Mouse (Mus musculus) T-cell, adult 2 months (primary cell): ENCODE measurements around the gene Saysd1.

Experiments used
- DNase-seq: peaks from one replicate; pipeline ENCODE4 v3.0.0; 2022; ENCODE audit warnings: low spot score

Gene Saysd1

DNA sequence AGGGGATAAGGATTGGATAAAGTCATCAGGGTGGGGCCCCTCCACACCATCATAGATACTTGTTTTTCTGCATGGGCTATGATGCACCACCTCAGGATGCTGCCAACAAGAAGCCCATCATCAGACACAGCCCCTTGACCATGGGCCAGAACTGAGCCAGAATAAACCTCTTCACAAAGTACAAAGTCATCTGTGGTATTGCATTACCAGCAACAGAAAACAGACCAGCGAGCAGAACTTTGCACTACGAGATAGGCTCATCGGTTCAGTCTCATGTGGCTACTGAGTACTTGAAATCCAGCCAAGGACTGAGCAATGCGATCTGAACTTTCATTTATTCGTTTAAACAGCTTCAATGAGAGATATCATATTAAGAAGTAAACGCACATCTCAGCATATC lies 24.4 kb upstream of the Saysd1 start:
- DNase-seq: no peak

DNA sequence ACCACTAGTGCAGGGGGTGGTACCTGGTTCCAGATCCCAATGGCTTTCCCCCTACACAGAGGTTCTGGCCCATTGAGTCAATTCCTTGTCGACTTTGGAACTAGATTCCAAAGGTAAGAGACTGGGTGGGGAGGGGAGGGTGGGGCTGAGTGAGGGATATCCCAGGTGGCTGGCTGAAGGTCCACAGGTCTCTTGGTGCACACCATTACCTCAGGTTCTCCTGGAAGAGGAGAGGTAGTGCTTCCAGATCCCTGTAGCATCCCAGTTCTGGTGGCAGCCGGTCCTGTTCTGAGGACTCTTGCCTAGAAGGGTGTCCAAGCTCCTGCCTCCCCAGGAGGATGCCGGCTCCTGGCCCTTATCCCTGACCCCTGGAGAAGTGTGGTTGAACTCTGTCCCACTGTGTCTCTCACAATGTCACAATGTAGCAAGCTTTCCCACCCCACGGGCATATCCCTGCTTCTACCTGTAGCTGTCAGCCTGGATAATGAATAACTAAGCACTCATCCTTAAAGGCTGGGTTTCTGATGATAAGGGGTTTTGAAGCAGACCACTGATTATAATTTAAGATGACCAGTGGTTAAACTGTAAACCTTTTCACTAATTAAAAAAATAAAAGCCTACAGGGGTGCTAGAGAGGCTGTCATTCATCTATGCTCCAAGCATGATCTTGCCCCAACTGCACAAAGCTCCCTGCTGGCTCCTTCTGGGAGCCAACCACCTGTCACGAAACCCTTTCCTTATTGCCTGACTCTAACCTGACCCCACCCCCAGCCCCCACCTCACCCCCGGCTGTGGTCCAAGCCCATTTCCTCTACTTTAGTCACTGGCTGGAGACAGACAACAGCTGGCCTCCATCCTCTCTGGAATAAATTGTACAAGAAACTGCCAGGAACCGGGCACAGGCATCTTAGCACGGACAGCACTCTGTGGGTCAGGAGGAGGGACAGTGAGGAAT lies 20.7 kb upstream of the Saysd1 start:
- DNase-seq: no peak

DNA sequence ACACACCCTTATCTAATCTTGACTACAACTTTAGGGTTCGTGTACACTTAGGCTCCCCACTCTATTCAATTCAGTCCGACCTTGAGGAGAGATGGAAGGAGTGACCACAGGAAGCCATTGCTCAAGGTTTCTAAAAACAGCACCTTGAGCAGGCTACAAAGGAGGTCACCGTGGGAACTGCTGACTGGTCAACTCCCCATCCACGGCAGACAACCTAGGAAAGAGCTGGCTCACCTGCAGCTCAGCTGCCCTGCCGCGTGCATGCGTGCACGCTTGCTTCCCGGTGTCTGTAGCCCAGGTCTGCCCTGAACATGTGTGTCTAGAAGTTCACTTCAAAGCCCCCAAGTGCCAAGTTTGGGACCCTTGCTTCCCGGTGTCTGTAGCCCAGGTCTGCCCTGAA lies 19.3 kb upstream of the Saysd1 start:
- DNase-seq: no peak

DNA sequence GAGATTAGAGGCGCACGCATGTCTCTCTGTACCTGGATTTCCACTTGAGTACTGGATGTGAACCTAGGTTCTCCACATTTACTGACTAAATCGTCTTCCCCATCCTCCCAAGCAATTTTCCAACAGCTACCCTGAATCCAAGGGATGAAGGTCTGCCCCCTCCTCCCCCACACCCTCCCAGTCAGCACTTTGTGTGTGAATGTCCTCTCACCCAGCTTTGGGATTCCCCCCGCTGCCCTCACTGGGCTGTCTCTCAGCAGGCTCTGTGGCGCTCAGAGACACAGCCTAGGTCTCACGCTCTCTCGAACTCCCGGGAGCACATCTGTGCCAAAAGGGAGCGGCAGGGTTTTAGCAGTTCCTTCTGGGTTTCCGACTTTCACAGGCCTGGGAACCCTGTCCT lies 17.4 kb upstream of the Saysd1 start:
- DNase-seq: no peak

- no peak for DNase-seq
These were observed 16.6 kb upstream of the Saysd1 start for GRCm38 (mm10) chr14:20154937-20155336.

GRCm38 (mm10) chr14:20154245-20154644 lies 15.9 kb upstream of the Saysd1 start:
- no peak for DNase-seq

DNA sequence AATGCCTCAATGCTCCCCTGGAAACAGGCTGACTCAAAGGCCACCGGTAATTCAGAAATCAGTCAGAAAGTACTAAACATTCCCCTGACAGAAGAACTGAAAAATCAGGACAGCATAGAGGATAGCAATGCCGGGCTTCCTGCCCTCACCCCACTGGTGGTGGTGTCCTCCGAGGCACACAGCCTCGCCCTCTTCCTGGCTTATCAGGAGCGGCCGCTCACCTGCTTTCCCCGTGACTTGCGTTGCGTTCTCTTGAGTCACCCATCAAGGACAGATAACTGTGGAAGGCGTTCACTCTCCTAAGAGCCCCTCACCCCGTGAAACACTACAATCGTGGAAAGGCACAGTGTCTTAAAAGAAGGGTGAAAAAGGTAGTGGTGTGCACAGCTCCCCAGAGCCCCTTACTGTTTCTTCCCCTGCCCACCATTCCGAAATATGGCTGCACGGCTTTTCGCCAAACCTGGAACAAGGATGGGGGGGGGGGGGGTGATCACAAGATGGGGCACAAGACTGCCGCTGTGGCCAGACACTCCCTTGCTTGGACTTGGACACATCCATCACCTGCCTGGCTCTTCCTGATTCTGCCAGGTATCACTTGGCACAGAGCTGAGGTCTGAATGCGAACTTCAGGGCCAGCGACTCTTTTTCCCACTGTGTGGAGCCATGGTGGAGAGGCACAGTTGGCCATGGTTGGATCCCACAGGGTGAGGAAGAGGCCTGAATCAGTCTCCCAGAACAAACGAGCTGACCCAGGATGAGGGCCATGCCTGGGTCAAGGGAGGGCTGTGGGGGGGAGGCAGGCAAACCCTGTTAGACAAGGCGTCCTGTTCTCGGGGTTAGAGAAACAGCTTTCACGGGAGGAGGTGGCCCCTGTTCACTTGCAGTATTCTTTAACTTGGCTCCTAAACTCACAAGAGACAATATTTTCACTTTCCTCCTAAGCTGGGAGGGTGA lies 11.1 kb upstream of the Saysd1 start:
- DNase-seq: no peak

GRCm38 (mm10) chr14:20148514-20148913 lies 10.2 kb upstream of the Saysd1 start:
- DNase-seq: no peak

DNA sequence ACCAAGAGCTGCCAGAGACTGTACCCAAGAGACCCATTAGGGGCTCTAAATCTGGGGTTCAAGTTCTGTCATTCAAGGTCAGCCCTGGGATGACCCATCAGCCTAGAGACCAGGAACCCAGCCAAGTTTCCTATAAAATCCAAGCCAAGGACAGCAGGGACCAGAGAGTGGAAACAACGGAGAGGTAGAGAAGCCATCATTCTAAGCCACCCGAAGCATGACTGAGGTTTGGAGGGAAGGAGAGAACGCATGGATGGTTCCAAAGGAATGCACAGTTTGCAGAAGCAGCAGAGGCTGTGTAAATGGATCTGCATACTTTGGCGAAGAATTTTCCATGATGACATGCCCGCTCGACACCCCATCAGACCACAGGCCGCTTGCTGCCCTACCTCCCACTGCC lies 9.5 kb upstream of the Saysd1 start:
- DNase-seq: no peak

DNA sequence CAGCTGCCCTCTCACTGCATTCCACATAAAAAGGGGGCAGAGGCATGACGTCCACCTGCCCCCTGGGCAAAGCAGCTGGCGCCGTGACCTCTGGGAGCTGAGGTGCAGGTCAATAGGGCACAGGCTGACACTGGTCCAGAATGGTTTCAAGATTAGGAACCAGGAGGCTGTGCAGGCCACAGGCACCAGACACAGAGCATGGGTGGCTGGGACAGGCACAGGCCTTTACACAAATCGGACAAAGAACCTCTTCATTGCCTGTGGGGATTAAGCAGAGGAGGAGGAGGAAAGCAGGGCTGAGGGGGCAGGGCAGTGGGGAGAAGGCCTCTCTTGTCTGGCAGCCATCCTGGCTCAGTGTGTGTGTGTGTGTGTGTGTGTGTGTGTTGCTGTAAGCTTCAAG lies 5.8 kb upstream of the Saysd1 start:
- no peak for DNase-seq

GRCm38 (mm10) chr14:20134965-20135671 lies 3.2 kb downstream of the Saysd1 start:
- no peak for DNase-seq

GRCm38 (mm10) chr14:20128162-20128561 lies 10.2 kb downstream of the Saysd1 start:
- no peak for DNase-seq

- no peak for DNase-seq
These were observed 10.8 kb downstream of the Saysd1 start for GRCm38 (mm10) chr14:20127406-20128087.

DNA sequence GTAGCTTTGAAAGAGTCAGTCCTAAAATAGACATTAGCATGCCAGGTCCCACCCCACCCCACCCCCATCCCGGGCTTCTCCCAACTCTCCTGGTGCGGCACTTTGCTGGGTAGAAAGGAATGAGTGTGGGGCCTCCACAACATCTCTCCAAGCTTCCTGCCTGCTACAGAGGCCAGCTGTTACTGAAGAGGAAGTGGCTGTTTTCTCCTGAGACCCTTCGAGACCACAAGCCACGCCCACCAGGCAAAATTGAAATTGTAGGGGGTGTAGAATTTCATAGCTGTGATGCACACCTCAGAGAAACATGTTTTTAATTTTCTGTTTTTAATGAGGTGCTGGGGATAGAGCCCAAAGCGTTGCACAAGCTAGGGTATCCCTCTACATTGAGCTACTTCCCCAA lies 17.5 kb downstream of the Saysd1 start:
- DNase-seq: no peak

DNA sequence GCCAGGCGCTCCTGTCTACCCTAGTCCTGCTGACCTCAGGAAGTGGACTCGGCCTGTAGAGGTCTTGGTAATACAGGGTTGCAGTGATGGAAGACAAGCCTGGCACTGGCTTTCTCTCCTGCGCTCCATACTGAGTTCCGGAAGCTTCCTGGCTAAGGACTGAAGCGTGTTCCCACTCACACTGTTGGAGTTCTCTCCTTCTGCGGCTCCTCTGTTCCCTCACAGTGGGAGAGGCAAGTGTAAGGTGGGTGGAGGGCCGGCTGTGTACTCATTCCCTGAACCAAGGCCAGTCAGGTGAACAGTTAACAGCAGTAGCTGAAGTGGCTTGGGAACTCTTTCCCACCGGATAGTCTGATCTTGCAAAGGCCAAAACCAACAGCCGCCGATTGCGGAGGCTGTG lies 18.3 kb downstream of the Saysd1 start:
- DNase-seq: no peak

GRCm38 (mm10) chr14:20116149-20116605 lies 22.2 kb downstream of the Saysd1 start:
- DNase-seq: no peak

GRCm38 (mm10) chr14:20114951-20115350 lies 23.4 kb downstream of the Saysd1 start:
- DNase-seq: no peak

DNA sequence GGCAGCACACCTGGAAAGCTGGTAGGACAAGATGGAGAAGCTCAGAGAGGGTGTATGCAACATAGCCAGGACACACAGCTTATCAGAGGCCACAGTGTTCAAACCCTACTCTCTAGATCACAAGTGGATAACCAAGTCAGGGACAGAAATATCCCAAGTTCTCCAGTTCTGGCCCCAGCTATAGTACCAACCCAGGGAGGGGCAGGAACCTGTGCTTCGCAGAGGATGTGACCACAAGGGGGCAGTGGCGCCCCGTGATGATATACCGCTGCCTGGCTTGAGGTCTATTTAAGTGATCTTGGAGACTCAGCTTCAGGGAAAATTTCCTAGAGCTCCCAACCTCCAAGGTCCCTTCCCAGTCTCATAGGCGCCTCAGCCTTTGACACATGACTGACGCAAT lies 24.4 kb downstream of the Saysd1 start:
- peak; percentile 60 for DNase-seq

DNA sequence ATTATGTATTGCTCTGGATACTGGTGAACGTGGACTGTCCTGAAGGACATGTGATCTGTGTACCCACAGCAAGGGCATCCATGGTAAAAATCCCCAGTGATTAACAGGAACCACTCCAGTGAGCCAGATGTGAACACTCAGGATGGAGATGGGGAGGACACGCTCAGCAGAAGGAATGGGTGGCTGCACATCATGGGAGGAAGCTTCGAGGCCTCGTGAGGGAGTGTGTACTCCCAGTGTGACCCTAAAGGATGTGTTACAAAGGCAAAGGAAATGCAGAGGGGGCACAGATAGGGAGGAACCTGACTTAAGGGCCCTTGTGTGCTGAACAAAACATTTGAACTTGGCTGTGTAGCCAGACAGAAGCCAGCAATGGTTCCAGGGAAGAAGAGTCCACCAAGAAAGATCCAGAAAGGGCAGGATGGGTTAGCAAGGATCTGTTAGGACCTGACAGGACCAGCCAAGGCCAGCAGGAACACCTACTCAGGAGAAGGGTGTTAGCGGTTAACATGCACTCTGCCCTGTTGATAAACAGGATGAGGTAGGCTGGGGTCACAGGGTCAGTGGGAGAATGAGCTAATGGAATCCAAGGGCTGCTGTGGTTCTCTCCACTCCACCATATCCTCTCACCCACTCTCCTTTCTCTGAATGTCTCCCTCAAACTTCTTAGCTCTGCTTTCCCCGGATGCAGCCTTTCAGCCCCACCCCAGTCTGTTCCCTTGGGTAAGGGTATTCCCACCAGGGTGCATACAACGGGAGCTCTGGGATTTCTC lies 25.0 kb downstream of the Saysd1 start:
- DNase-seq: no peak

- no peak for DNase-seq
These were observed 26.1 kb downstream of the Saysd1 start for GRCm38 (mm10) chr14:20112218-20112617.

DNA sequence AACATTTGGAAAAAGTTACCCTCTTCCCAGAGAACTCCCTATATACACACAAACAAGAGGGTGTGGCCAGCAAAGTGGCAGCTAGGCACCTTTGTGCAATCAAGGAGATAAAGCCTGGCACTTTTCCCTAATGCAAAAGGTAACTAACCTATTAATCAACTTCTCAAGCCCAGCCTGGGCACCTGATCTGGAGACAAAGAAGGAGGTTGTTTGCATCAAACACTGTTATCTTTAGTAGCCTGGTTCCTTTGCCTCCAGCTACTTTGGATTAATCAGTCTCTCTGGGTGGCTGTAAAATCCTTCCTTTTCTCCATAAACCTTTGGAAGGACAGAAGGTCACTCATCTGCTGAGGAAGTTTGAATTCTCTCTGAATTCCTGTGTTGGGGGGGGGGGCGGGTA lies 27.4 kb downstream of the Saysd1 start:
- DNase-seq: no peak
